Mouse (Mus musculus): ENCODE results near the gene Trpc5os. TPM values are rescaled to one million over a fixed set of nuclear protein-coding genes. Genes with fewer than 3 reads are reported as not detected.

Gene Trpc5os
- polyA plus RNA-seq (2017; shearing (Covaris generic)), result not detected

GRCm38 (mm10) chrX:144456281-144456680 is at the start of gene Trpc5os:
Trpc5os (plus strand) TSS chrX:144456581.

Other genes starting within 250 kb of the Trpc5os start
- gene Alg13, start 138.8 kb upstream of the Trpc5os start, polyA plus RNA-seq (2017; shearing (Covaris generic)), result 7.1 TPM
- not detected for gene Trpc5, start 231.6 kb downstream of the Trpc5os start, polyA plus RNA-seq (2017; shearing (Covaris generic))
- not detected for gene Rtl4, start 232.3 kb downstream of the Trpc5os start, polyA plus RNA-seq (2017; shearing (Covaris generic))

All from effector memory CD4-positive, alpha-beta T cell, adult 7 months (primary cell).